Mouse (Mus musculus): ENCODE measurements around the gene Nxph4.

The Nxph4 gene

GRCm38 (mm10) chr10:127542084-127542483, 7.7 kb upstream of the Nxph4 start:
- no peak for DNase-seq

DNA sequence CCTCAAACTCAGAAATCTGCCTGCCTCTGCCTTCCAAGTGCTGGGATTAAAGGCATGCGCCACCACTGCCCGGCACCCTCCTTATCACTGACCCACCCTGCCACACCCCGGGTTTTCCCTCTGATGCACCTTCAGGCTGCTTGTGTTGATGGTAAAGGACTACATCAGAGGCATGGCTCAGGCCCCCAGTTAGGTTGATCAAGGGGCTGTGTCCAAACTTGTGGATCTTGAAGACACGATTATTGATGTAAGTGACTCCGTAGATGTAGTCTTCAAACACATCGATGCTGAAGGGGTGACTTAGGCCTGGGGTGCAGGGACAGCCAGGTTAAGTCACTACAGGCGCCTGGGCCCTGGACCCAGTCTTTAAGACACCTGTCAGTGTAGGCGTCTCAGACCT, 7.2 kb upstream of the Nxph4 start:
- no peak for DNase-seq

DNA sequence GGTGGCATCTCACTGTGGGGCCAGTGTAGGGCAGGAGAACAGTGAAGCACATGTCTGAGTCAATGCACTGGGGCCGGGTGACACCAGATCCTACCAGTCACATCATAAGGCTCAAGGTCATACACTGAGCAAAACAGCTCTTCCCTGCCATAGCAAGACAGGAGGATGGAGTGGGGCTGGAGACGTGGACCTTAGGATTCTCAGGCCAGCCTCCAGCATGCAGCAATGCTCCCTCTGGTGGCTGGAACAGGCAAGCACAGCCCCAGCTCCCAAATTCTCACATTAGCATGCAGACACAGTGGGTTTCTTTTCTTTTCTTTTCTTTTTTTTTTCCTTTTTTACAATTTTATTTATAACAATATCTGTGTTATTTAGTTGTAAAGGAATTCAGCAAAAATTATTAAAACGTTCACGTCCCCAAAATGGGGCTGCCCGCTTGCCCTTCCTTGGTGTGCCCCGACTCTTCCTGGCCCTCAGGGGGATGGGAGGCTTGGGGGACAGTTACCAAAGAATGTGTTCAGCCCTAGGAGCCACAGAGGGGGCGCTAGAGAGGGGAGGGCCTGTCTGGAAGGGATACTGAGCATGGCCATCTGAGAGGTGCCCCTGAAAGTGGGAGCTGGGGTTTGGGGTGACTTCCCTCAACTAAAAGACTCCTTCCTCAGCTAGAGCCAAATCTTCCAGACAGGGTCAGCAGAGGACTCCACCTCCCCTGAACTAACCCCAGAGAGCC, 3.7 kb upstream of the Nxph4 start:
- peak; percentile 72 for DNase-seq

DNA sequence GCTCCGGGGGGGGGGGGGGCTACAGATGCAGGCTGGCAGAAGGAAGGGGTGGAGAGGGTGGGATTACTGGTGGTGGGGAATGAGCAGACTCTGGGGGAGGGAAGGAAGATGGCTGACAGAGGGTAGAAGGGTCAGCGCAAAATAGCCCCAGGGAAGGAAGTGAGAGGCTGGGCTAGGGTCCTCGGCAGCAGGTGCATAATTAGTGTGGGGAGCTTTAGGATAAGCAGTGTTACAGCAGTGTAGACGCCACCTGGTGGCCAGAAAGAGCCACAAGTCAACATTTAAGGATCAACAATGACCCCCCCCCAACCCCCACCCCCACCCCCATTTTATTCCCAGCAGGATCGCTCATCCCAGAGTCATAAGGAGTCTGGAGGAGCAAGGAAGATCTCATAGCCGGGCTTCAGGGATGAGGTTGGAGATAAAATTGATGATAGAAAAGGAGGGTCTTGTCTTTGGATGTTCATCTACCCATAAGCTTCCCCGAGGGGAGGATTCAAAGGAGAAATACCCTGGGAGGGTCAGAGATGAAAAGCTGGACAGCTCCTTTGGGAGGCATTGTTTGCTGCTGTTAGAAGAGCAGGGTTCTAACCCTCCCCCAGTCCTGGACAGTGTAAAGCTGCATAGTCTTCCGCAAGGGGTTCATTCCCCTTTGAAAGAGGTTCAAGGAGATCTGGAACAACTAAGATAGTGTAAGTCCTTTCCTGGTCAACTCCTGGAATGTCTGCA, 2.4 kb upstream of the Nxph4 start:
- no peak for DNase-seq

DNA sequence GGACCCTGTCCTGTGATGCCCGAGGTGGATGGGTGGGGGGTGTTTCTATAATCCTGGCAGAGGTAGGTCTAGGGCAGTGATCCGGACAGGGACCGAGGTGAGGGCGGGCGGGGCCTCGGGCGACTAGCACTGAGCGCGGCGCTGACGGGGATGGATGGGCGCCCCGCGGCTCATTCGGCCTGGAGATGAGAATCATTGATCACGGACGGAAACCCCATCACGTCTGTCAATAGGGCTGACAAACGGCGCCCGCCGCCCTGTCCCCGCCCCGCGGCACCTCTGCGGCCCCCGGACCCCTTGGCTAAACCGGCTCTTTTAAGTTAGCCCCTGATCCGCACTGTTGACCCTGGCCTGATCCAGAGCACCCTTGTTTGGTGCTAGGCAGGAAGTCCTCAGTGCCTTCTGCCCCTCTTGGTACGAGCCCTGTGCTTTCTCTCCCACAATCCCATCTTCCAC, 598 bp upstream of the Nxph4 start:
- DNase-seq, result no peak

DNA sequence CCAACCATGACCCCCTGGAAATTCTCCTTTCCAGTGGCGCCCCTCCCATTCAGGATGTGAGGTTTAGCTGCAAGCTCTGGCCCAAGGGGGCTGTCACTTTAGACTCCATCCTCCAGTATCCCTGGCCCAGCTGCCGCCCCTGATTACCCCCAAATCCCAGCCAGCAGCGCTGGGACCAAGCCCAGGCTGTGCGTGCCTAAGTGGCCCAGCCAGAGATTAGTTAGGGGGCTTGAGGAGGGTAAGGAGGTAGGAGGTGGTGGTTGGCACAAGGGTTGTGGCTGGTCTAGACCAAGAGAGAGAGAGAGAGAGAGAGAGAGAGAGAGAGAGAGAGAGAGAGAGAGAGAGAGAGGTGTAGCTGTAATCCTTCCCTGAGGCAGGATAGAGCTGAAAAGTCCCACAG, 2.8 kb downstream of the Nxph4 start:
- DNase-seq, result no peak

DNA sequence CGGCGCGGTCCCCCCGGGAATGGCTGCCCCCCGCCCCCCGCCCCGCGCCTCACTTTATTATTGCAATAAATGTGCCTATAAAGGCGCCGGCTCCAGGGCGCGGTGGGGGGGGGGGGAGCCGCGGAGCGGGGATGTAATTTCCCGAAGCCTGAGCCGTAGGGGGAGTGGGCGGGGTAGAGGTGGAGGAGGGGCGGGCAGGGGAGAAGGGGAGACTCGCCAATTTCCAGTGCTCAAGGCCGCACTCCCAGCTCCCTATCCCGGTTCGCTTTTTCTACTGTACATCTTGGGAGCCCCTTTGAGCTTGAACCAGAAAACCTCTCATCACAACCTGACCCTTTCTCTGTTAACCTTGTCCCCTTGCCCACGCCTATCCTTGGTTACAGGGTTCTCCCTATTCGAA, 3.4 kb downstream of the Nxph4 start:
- no peak for DNase-seq

DNA sequence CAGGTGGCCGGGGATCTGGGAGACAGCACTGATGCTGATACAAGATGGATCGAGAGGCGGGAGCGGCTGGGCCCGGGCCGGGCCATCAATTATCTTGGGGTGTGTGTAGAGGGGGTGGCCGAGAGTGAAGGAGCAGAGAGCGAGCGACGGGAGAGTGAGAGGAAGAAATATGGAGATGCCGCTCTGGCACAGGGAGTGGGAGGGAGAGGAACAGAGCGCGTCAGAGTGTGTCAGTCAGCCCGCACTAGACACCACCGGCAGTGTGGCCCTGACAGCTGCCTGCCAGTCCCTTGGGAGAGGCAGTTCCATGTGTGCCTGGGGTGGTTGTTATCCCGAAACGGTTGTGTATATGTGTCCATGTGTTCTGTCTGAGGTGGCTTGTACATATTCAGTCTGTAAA, 6.9 kb downstream of the Nxph4 start:
- DNase-seq, result no peak

GRCm38 (mm10) chr10:127526681-127527080, 7.7 kb downstream of the Nxph4 start:
- no peak for DNase-seq

- DNase-seq, result no peak
Observed at GRCm38 (mm10) chr10:127526048-127526447, 8.3 kb downstream of the Nxph4 start.

DNA sequence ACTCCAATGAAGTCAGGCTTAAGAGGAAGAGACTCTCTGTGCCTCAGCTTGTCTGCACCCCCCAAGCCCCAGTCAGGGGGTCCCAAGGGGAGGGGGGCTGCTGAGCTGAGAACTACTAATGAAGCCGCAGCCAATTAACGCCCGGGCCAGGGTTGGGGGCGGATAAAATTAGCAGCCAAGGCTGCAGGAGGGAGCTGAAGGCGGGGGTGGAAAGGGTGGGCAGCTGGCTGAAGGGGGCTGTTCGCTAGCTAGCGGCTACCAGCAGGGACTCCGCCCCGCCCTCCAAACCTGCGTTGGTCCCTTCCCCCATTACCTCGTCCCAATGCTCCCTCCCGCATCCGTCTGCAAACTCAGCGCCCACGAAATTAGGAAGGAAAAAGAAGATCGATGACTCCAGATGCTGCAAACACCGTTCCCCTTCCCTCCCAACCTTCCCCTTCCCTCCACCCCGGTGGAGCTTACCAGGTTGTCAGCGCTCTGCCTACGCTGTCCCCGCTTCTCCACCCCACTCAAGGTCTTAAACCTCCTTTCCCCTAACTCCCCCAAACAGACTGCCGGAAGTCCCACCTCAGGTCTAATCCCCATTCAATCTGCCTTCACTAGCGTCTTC, 9.6 kb downstream of the Nxph4 start:
- no peak for DNase-seq

DNA sequence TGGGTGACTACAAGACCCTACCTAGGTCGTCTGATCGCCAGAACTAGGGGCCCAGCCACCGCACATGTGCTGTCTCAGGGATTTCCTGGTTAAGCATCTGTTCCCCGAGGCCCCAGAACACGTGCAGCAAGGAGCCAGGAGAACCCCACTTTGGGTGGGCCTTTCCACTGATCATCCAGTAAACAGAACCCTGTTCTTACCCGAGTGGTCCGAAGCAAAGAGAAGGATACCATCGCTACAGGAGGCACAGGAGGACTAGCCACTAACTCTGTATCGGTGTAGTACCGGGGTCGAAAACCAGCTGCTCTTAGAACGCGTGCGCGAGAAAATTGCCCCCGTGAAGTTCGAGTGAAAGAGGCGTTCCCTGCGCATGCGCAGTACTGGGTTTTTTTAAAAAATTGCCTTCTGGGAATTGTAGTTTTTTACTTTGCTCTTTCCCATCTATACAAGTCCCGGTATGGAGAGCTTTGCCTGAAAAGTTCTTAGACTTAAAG, 12.2 kb downstream of the Nxph4 start, which contains the start of gene Shmt2:
Shmt2 (minus strand) TSS at position 357 of the 494 bp plus-strand sequence.
- peak; percentile 81 for DNase-seq

GRCm38 (mm10) chr10:127521611-127522080, 12.7 kb downstream of the Nxph4 start:
- DNase-seq, result no peak

- DNase-seq, result no peak
Observed at GRCm38 (mm10) chr10:127520714-127521357, 13.5 kb downstream of the Nxph4 start.

- DNase-seq, result no peak
Observed at GRCm38 (mm10) chr10:127519903-127520713, 14.3 kb downstream of the Nxph4 start.

GRCm38 (mm10) chr10:127519041-127519701, 15.2 kb downstream of the Nxph4 start:
- no peak for DNase-seq

- DNase-seq, result no peak
Observed at GRCm38 (mm10) chr10:127517941-127518340, 16.4 kb downstream of the Nxph4 start.

- DNase-seq, result no peak
Observed at GRCm38 (mm10) chr10:127516576-127517260, 17.6 kb downstream of the Nxph4 start.

- DNase-seq, result no peak
Observed at GRCm38 (mm10) chr10:127515983-127516459, 18.3 kb downstream of the Nxph4 start.

- no peak for DNase-seq
Observed at GRCm38 (mm10) chr10:127515271-127515982, 18.9 kb downstream of the Nxph4 start.
